Mouse (Mus musculus): ENCODE measurements at regions not wholly inside any gene's neighbourhood (a gene's known extent, or its start where the extent isn't known, plus 50 kb on each side); places are given as distances from the start of the nearest gene placed in this dataset.

- no peak for DNase-seq (ENCODE audit: extremely low spot score in 1 of 2, low spot score in 1 of 2)
Observed at GRCm38 (mm10) chr1:183947066-183947465, 66.0 kb upstream of the Dusp10 start.

- DNase-seq (ENCODE audit: extremely low spot score in 1 of 2, low spot score in 1 of 2), result no peak
Observed at GRCm38 (mm10) chr1:183949205-183949604, 63.9 kb upstream of the Dusp10 start.

- no peak for DNase-seq (ENCODE audit: extremely low spot score in 1 of 2, low spot score in 1 of 2)
Observed at GRCm38 (mm10) chr1:183954086-183954485, 59.0 kb upstream of the Dusp10 start.

- no peak for DNase-seq (ENCODE audit: extremely low spot score in 1 of 2, low spot score in 1 of 2)
Observed at GRCm38 (mm10) chr1:183956391-183956790, 56.7 kb upstream of the Dusp10 start.

- no peak for DNase-seq (ENCODE audit: extremely low spot score in 1 of 2, low spot score in 1 of 2)
Observed at GRCm38 (mm10) chr1:183961383-183961782, 51.7 kb upstream of the Dusp10 start.

- no peak for DNase-seq (ENCODE audit: extremely low spot score in 1 of 2, low spot score in 1 of 2)
Observed at GRCm38 (mm10) chr1:183962486-183962885, 50.6 kb upstream of the Dusp10 start.

GRCm38 (mm10) chr1:183963286-183963685 lies 49.8 kb upstream of the Dusp10 start:
- no peak for DNase-seq (ENCODE audit: extremely low spot score in 1 of 2, low spot score in 1 of 2)

Data from frontal cortex, adult 2 months (tissue).